Mouse (Mus musculus): Measurements from ENCODE around the gene Rassf1. TPM values are rescaled to one million over a fixed set of nuclear protein-coding genes. Genes with fewer than 3 reads are reported as not detected.
A peak's percentile ranks its signal among the peaks of the same experiment; 100 is the strongest.

The Rassf1 gene
- polyA plus RNA-seq, 1 experiment from 2014 or later, result 55.3 TPM

GRCm38 (mm10) chr9:107538711-107539110, 12.6 kb upstream of the Rassf1 start:
- H3K27ac ChIP-seq (ENCODE audit: low read length), result no peak overlapping the region
- H3K4me2 ChIP-seq (ENCODE audit: low read depth, low read length), result no peak overlapping the region
- H3K4me3 ChIP-seq (ENCODE audit: low read length), result no peak overlapping the region
- ATAC-seq (replicated peaks; ENCODE audit: extremely low read depth, insufficient read depth, low FRiP score), result no peak
- WGBS, result 88% methylated on average over 3 of the region's 3 CpGs
- H3K36me3 ChIP-seq (ENCODE audit: control insufficient read depth, insufficient read depth), result peaks cover 21% of the 10 kb centered on the region
- no peak overlapping the region for H3K9ac ChIP-seq (ENCODE audit: low read length)
- no peaks in the 10 kb centered on the region for H3K9me3 ChIP-seq (replicated peaks; ENCODE audit: control insufficient read depth, low read length)
- H3K4me1 ChIP-seq (ENCODE audit: control insufficient read depth, insufficient read depth, low read length), result peaks cover 35% of the 10 kb centered on the region
- H3K27me3 ChIP-seq (ENCODE audit: control insufficient read depth, insufficient read depth, low read length), result no peaks in the 10 kb centered on the region

GRCm38 (mm10) chr9:107539940-107540339, 11.4 kb upstream of the Rassf1 start:
- H3K9ac ChIP-seq (ENCODE audit: low read length), result no peak overlapping the region
- 87% methylated on average over 8 of the region's 8 CpGs for WGBS
- peaks cover 30% of the 10 kb centered on the region for H3K36me3 ChIP-seq (ENCODE audit: control insufficient read depth, insufficient read depth)

GRCm38 (mm10) chr9:107540420-107540819, 10.9 kb upstream of the Rassf1 start:
- H3K27me3 ChIP-seq (ENCODE audit: control insufficient read depth, insufficient read depth, low read length), result no peaks in the 10 kb centered on the region
- ATAC-seq (replicated peaks; ENCODE audit: extremely low read depth, insufficient read depth, low FRiP score), result no peak
- H3K4me3 ChIP-seq (ENCODE audit: low read length), result no peak overlapping the region
- H3K4me1 ChIP-seq (ENCODE audit: control insufficient read depth, insufficient read depth, low read length), result peaks cover 34% of the 10 kb centered on the region
- no peak overlapping the region for H3K27ac ChIP-seq (ENCODE audit: low read length)
- H3K36me3 ChIP-seq (ENCODE audit: control insufficient read depth, insufficient read depth), result peaks cover 30% of the 10 kb centered on the region
- WGBS, result 70% methylated on average over 4 of the region's 4 CpGs
- no peaks in the 10 kb centered on the region for H3K9me3 ChIP-seq (replicated peaks; ENCODE audit: control insufficient read depth, low read length)
- no peak overlapping the region for H3K4me2 ChIP-seq (ENCODE audit: low read depth, low read length)
- H3K9ac ChIP-seq (ENCODE audit: low read length), result no peak overlapping the region

More at GRCm38 (mm10) chr9:107539940-107540339, 11.4 kb upstream of the Rassf1 start:
- Histone ChIP-seq H3K27me3 (ENCODE audit: control insufficient read depth, insufficient read depth, low read length) (no peaks in the 10 kb centered on the region), H3K9me3 (replicated peaks; ENCODE audit: control insufficient read depth, low read length) (no peaks in the 10 kb centered on the region), H3K27ac (ENCODE audit: low read length) (no peak overlapping the region), H3K4me3 (ENCODE audit: low read length) (no peak overlapping the region), H3K4me1 (ENCODE audit: control insufficient read depth, insufficient read depth, low read length) (peaks cover 35% of the 10 kb centered on the region), H3K4me2 (ENCODE audit: low read depth, low read length) (no peak overlapping the region)
- ATAC-seq (replicated peaks; ENCODE audit: extremely low read depth, insufficient read depth, low FRiP score), result no peak

GRCm38 (mm10) chr9:107541005-107541404, 10.3 kb upstream of the Rassf1 start:
- H3K9me3 ChIP-seq (replicated peaks; ENCODE audit: control insufficient read depth, low read length), result no peaks in the 10 kb centered on the region
- H3K9ac ChIP-seq (ENCODE audit: low read length), result peak overlapping the region; percentile 90
- ATAC-seq (replicated peaks; ENCODE audit: extremely low read depth, insufficient read depth, low FRiP score), result no peak
- peak overlapping the region; percentile 99 for H3K4me2 ChIP-seq (ENCODE audit: low read depth, low read length)
- H3K27me3 ChIP-seq (ENCODE audit: control insufficient read depth, insufficient read depth, low read length), result no peaks in the 10 kb centered on the region
- peaks cover 30% of the 10 kb centered on the region for H3K36me3 ChIP-seq (ENCODE audit: control insufficient read depth, insufficient read depth)
- H3K4me1 ChIP-seq (ENCODE audit: control insufficient read depth, insufficient read depth, low read length), result peaks cover 28% of the 10 kb centered on the region
- no peak overlapping the region for H3K27ac ChIP-seq (ENCODE audit: low read length)
- peak overlapping the region; percentile 92 for H3K4me3 ChIP-seq (ENCODE audit: low read length)
- WGBS, result 30% methylated on average over 10 of the region's 10 CpGs

GRCm38 (mm10) chr9:107541474-107542351, 9.6 kb upstream of the Rassf1 start, which contains the start of the genes Cyb561d2 and Nprl2:
Gene Cyb561d2 (minus strand): TSS chr9:107542193.
Gene Nprl2 (plus strand): TSS chr9:107542226.
- peak within 1 kb of the TSS; percentile 90 for H3K9ac ChIP-seq (ENCODE audit: low read length)
- no peaks in the 10 kb centered on the region for H3K27me3 ChIP-seq (ENCODE audit: control insufficient read depth, insufficient read depth, low read length)
- H3K27ac ChIP-seq (ENCODE audit: low read length), result peak within 1 kb of the TSS; percentile 74
- H3K9me3 ChIP-seq (replicated peaks; ENCODE audit: control insufficient read depth, low read length), result no peaks in the 10 kb centered on the region
- ATAC-seq (replicated peaks; ENCODE audit: extremely low read depth, insufficient read depth, low FRiP score), result peak; percentile 88
- H3K4me2 ChIP-seq (ENCODE audit: low read depth, low read length), result peak within 1 kb of the TSS; percentile 99
- under 1% methylated on average over 46 of the region's 46 CpGs for WGBS
- peaks cover 30% of the 10 kb centered on the region for H3K36me3 ChIP-seq (ENCODE audit: control insufficient read depth, insufficient read depth)
- peaks cover 28% of the 10 kb centered on the region for H3K4me1 ChIP-seq (ENCODE audit: control insufficient read depth, insufficient read depth, low read length)
- peak within 1 kb of the TSS; percentile 92 for H3K4me3 ChIP-seq (ENCODE audit: low read length)

GRCm38 (mm10) chr9:107542352-107542686, 9.0 kb upstream of the Rassf1 start:
- WGBS, result 2% methylated on average over 11 of the region's 11 CpGs
- Histone ChIP-seq H3K27me3 (ENCODE audit: control insufficient read depth, insufficient read depth, low read length) (no peaks in the 10 kb centered on the region), H3K4me1 (ENCODE audit: control insufficient read depth, insufficient read depth, low read length) (peaks cover 29% of the 10 kb centered on the region), H3K4me2 (ENCODE audit: low read depth, low read length) (peak overlapping the region; percentile 99), H3K36me3 (ENCODE audit: control insufficient read depth, insufficient read depth) (peaks cover 30% of the 10 kb centered on the region), H3K9me3 (replicated peaks; ENCODE audit: control insufficient read depth, low read length) (no peaks in the 10 kb centered on the region), H3K4me3 (ENCODE audit: low read length) (peak overlapping the region; percentile 92), H3K27ac (ENCODE audit: low read length) (peak overlapping the region; percentile 59; the same call in 1 of the 2 replicates), H3K9ac (ENCODE audit: low read length) (peak overlapping the region; percentile 90)
- ATAC-seq (replicated peaks; ENCODE audit: extremely low read depth, insufficient read depth, low FRiP score), result no peak; the same call in 1 of the 2 replicates

- WGBS, result 38% methylated on average over 8 of the region's 8 CpGs
- Histone ChIP-seq H3K36me3 (ENCODE audit: control insufficient read depth, insufficient read depth) (peaks cover 28% of the 10 kb centered on the region), H3K27me3 (ENCODE audit: control insufficient read depth, insufficient read depth, low read length) (no peaks in the 10 kb centered on the region), H3K4me3 (ENCODE audit: low read length) (peak overlapping the region; percentile 92), H3K27ac (ENCODE audit: low read length) (no peak overlapping the region), H3K4me1 (ENCODE audit: control insufficient read depth, insufficient read depth, low read length) (peaks cover 30% of the 10 kb centered on the region), H3K4me2 (ENCODE audit: low read depth, low read length) (peak overlapping the region; percentile 99), H3K9ac (ENCODE audit: low read length) (peak overlapping the region; percentile 90), H3K9me3 (replicated peaks; ENCODE audit: control insufficient read depth, low read length) (no peaks in the 10 kb centered on the region)
- ATAC-seq (replicated peaks; ENCODE audit: extremely low read depth, insufficient read depth, low FRiP score), result no peak
These were observed 8.6 kb upstream of the Rassf1 start for GRCm38 (mm10) chr9:107542721-107543120.

- 84% methylated on average over 11 of the region's 11 CpGs for WGBS
- no peaks in the 10 kb centered on the region for H3K9me3 ChIP-seq (replicated peaks; ENCODE audit: control insufficient read depth, low read length)
- H3K4me3 ChIP-seq (ENCODE audit: low read length), result no peak overlapping the region
- H3K27ac ChIP-seq (ENCODE audit: low read length), result no peak overlapping the region
- H3K36me3 ChIP-seq (ENCODE audit: control insufficient read depth, insufficient read depth), result peaks cover 22% of the 10 kb centered on the region
- H3K27me3 ChIP-seq (ENCODE audit: control insufficient read depth, insufficient read depth, low read length), result no peaks in the 10 kb centered on the region
- no peak overlapping the region for H3K4me2 ChIP-seq (ENCODE audit: low read depth, low read length)
- no peak overlapping the region for H3K9ac ChIP-seq (ENCODE audit: low read length)
- no peak for ATAC-seq (replicated peaks; ENCODE audit: extremely low read depth, insufficient read depth, low FRiP score)
- H3K4me1 ChIP-seq (ENCODE audit: control insufficient read depth, insufficient read depth, low read length), result peaks cover 30% of the 10 kb centered on the region
These were observed 8.1 kb upstream of the Rassf1 start for GRCm38 (mm10) chr9:107543299-107543698.

GRCm38 (mm10) chr9:107544196-107544700, 7.1 kb upstream of the Rassf1 start:
- Histone ChIP-seq H3K27ac (ENCODE audit: low read length) (no peak overlapping the region), H3K27me3 (ENCODE audit: control insufficient read depth, insufficient read depth, low read length) (no peaks in the 10 kb centered on the region), H3K4me3 (ENCODE audit: low read length) (no peak overlapping the region), H3K9me3 (replicated peaks; ENCODE audit: control insufficient read depth, low read length) (no peaks in the 10 kb centered on the region), H3K9ac (ENCODE audit: low read length) (no peak overlapping the region), H3K36me3 (ENCODE audit: control insufficient read depth, insufficient read depth) (peaks cover 12% of the 10 kb centered on the region), H3K4me2 (ENCODE audit: low read depth, low read length) (no peak overlapping the region), H3K4me1 (ENCODE audit: control insufficient read depth, insufficient read depth, low read length) (peaks cover 30% of the 10 kb centered on the region)
- 93% methylated on average over 17 of the region's 17 CpGs for WGBS
- no peak for ATAC-seq (replicated peaks; ENCODE audit: extremely low read depth, insufficient read depth, low FRiP score)

Measured in heart, embryonic 16.5 days (tissue).